Mouse (Mus musculus) granulocyte monocyte progenitor cell, adult 5-6 weeks (primary cell): Measurements from ENCODE around the gene Patz1. TPM values are rescaled to one million over a fixed set of nuclear protein-coding genes. Genes with fewer than 3 reads are reported as not detected.

Experiments used
- ATAC-seq: replicated peaks from 2 replicates; pipeline ENCODE4 v1.8.0; 2016; ENCODE audit warnings: mild to moderate bottlenecking, moderate TSS enrichment, inconsistent platforms; ENCODE audit not compliant: poor library complexity, severe bottlenecking
- total RNA-seq, 2 experiments: library from RNA; stranded (forward) in 1 of 2; stranded (reverse) in 1 of 2; fragments of 200-712, 200-1000 nt in 1 of 2; fragments of >200 nt in 1 of 2; fragmentation: Nextera tagmentation in 1 of 2; gene quantifications; 2 replicates each; pipeline ENCODE4 v1.2.3; 2014 to 2017

Patz1 gene
- total RNA-seq (2014; fragmentation: Nextera tagmentation), result 98.0 and 105 TPM in 2 replicates
- 65.0 and 73.9 TPM in 2 replicates for total RNA-seq (2017)

- ATAC-seq, result no peak; the same call in 1 of the 2 replicates
Observed at GRCm38 (mm10) chr11:3288521-3289301, at the start of gene Patz1. Gene Patz1, plus strand, starts transcription at chr11:3288874.

- no peak for ATAC-seq
Observed at GRCm38 (mm10) chr11:3242395-3242794, 46.3 kb upstream of the Patz1 start.

GRCm38 (mm10) chr11:3243771-3244170 lies 44.9 kb upstream of the Patz1 start:
- no peak; the same call in 1 of the 2 replicates for ATAC-seq

DNA sequence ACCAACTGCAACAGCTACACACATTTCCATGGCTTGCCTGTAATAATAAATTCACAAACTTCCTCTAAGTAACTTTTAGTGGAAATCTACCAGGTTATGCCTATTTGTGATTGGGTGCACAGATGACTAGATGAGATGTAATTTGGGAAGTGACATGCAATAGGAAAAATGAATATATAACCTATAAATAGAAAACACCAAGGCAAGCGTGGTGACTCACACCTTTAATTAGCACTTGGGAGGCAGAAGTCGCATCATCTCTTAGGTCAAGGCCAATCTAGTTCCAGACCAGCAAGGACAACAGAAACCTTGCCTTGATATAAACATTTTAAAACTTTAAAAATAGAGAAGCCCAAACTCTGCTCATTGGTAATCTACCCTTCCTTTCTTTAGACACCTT lies 41.3 kb upstream of the Patz1 start:
- ATAC-seq, result no peak

DNA sequence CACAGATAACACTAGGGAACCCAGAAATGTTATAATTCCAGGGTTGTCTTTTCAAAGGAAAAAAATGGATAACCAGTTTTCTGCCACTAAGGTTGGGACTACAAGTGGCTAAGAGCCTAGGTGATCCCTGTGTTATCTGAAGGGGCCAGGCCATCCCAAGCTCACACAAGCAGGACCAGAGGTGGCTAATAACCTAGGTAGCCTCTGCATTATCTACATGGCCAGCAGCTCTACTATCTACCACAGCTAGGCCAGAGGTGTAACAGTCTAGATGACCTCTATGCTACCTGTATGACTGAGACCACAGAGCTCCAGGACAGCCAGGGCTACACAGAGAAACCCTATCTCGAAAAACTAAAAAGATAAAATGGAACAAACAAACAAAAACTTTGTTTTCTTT lies 29.1 kb upstream of the Patz1 start:
- no peak for ATAC-seq

- ATAC-seq, result peak; percentile 13
Observed at GRCm38 (mm10) chr11:3265291-3266078, 23.2 kb upstream of the Patz1 start.

- ATAC-seq, result peak; percentile 95
Observed at GRCm38 (mm10) chr11:3266079-3266685, 22.5 kb upstream of the Patz1 start, which contains the start of gene Drg1. Gene Drg1, minus strand, starts transcription at chr11:3266415.

DNA sequence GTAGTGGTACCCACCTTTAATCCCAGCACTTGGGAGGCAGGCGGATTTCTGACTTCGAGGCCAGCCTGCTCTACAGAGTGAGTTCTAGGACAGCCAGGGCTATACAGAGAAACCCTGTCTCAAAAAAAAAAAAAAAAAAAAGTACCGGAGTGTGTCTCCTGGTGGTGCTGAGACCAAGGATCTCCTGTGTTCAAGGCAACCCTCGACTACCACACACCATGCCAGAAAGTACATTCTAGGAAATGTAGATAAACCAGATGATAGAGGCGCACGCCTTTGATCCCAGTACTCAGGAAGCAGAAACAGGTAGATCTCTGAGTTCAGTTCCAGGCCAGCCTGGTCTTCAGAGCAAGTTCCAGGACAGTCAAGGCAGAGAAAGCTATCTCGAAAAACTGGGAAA lies 21.5 kb upstream of the Patz1 start:
- ATAC-seq, result no peak

GRCm38 (mm10) chr11:3269241-3269640 lies 19.4 kb upstream of the Patz1 start:
- no peak for ATAC-seq

DNA sequence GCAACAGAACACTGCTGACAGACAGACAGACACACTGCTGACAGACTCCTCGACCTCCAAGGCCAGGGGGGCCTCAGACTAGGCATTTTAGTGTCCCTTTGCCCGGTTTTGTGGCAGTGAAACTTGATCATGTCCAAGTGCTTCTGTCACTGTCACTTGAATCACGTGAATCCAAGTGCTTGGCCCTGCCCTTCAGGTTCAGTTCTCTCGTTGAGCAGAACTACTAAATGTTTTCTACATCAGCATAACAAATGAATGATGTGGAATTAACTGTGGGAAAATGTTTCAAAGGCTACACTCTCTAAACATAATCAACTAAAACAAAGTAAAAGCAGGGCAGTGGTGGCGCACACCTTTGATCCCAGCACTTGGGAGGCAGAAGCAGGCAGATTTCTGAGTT lies 10.3 kb upstream of the Patz1 start:
- no peak for ATAC-seq

DNA sequence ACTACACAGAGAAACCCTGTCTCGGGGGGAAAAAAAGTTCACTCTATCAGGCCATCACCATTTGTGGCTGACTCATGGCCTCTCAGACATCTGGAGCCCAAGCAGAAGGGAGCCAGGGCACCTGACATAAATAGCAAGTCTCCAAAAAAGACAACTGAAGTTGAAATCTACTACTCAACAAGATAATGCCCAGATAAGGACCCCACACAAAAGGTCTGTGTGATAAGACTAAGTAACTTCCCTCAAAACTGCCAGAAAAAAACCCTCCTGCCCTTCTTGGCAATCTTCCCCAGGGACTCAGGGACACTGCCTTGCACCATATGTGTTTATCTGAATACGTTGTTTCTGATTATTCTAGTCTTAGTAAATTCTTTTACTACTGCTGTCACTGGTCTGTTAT lies 8.9 kb upstream of the Patz1 start:
- ATAC-seq, result no peak; the same call in 1 of the 2 replicates

GRCm38 (mm10) chr11:3282887-3283286 lies 5.8 kb upstream of the Patz1 start:
- ATAC-seq, result no peak

- ATAC-seq, result no peak
Observed at GRCm38 (mm10) chr11:3283645-3284044, 5.0 kb upstream of the Patz1 start.

GRCm38 (mm10) chr11:3285940-3286339 lies 2.7 kb upstream of the Patz1 start:
- no peak for ATAC-seq

- ATAC-seq, result no peak
Observed at GRCm38 (mm10) chr11:3287131-3287530, 1.5 kb upstream of the Patz1 start.

GRCm38 (mm10) chr11:3287921-3288320 lies 753 bp upstream of the Patz1 start:
- ATAC-seq, result no peak

GRCm38 (mm10) chr11:3289302-3289802 lies 678 bp downstream of the Patz1 start:
- peak; percentile 23 for ATAC-seq

GRCm38 (mm10) chr11:3289803-3290639 lies 1.3 kb downstream of the Patz1 start:
- peak; percentile 33 for ATAC-seq

DNA sequence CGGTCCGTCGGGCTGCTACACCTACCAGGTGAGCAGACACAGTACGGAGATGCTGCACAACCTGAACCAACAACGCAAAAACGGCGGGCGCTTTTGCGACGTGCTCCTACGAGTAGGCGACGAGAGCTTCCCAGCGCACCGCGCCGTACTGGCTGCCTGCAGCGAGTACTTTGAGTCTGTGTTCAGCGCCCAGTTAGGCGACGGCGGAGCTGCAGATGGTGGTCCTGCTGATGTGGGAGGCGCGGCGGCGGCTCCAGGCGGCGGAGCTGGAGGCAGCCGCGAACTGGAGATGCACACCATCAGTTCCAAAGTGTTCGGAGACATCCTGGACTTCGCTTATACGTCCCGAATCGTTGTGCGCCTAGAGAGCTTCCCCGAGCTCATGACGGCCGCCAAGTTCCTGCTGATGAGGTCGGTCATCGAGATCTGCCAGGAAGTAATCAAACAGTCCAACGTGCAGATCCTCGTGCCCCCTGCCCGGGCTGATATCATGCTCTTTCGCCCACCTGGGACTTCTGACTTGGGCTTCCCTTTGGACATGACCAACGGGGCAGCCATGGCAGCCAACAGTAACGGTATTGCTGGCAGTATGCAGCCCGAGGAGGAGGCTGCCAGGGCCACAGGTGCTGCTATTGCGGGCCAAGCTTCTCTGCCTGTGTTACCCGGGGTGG lies 2.1 kb downstream of the Patz1 start:
- no peak for ATAC-seq
